Mouse (Mus musculus): ENCODE data around the gene Gm9887. TPM values are rescaled to one million over a fixed set of nuclear protein-coding genes. Genes with fewer than 3 reads are reported as not detected.
A peak's percentile ranks its signal among the peaks of the same experiment; 100 is the strongest.
"Not testable (repeated sequence)": the region's sequence is repeated elsewhere in the genome, so short reads cannot be mapped to it uniquely, and the experiment has no call there.

Gm9887 gene
- total and polyA plus RNA-seq, 2 experiments = 0.37 to 0.48 TPM

- no peaks in the 10 kb centered on the region for H3K36me3 ChIP-seq (ENCODE audit: control insufficient read depth, insufficient read depth, low read length)
- TF ChIP-seq POLR2A (IDR thresholded peaks at IDR 0.05; ENCODE audit: extremely low read depth, insufficient read depth, low read length) (no peak), CTCF (IDR thresholded peaks at IDR 0.05; ENCODE audit: low read depth, low read length) (no peak)
- H3K27me3 ChIP-seq (ENCODE audit: control insufficient read depth, insufficient read depth, low read length) = no peaks in the 10 kb centered on the region
- no peak overlapping the region for H3K4me3 ChIP-seq (ENCODE audit: insufficient read depth, low read depth, low read length)
- no peak overlapping the region for H3K9ac ChIP-seq (ENCODE audit: low read depth, low read length)
- peaks cover 8% of the 10 kb centered on the region; the same call in 1 of the 2 replicates for H3K4me1 ChIP-seq (ENCODE audit: control insufficient read depth, insufficient read depth, low read length)
- H3K27ac ChIP-seq (replicated peaks; ENCODE audit: insufficient read depth, low read depth, low read length) = peak overlapping the region; percentile 46; the same call in 1 of the 2 replicates
- H3K79me2 ChIP-seq (ENCODE audit: control insufficient read depth, insufficient read depth, low read length) = no peaks in the 10 kb centered on the region
- DNase-seq (ENCODE audit: extremely low read depth, low read depth, low spot score) = no peak
Observed at GRCm38 (mm10) chr12:69366424-69366823, 5.8 kb downstream of the Gm9887 start.

- TF ChIP-seq POLR2A (IDR thresholded peaks at IDR 0.05; ENCODE audit: extremely low read depth, insufficient read depth, low read length) = no peak
- no peak for TF ChIP-seq CTCF (IDR thresholded peaks at IDR 0.05; ENCODE audit: low read depth, low read length)
- no peak for DNase-seq (ENCODE audit: extremely low read depth, low read depth, low spot score)
- whole genome bisulfite sequencing = 84% methylated on average over 7 of the region's 7 CpGs
- H3K27me3 ChIP-seq (ENCODE audit: control insufficient read depth, insufficient read depth, low read length) = no peaks in the 10 kb centered on the region
- H3K27ac ChIP-seq (replicated peaks; ENCODE audit: insufficient read depth, low read depth, low read length) = no peak overlapping the region
- no peaks in the 10 kb centered on the region for H3K36me3 ChIP-seq (ENCODE audit: control insufficient read depth, insufficient read depth, low read length)
- H3K4me1 ChIP-seq (ENCODE audit: control insufficient read depth, insufficient read depth, low read length) = peaks cover 7% of the 10 kb centered on the region; the same call in 1 of the 2 replicates
- H3K4me3 ChIP-seq (ENCODE audit: insufficient read depth, low read depth, low read length) = no peak overlapping the region
- H3K9ac ChIP-seq (ENCODE audit: low read depth, low read length) = no peak overlapping the region
- no peaks in the 10 kb centered on the region for H3K79me2 ChIP-seq (ENCODE audit: control insufficient read depth, insufficient read depth, low read length)
Observed at GRCm38 (mm10) chr12:69365757-69366156, 6.5 kb downstream of the Gm9887 start.

- Histone ChIP-seq H3K27me3 (ENCODE audit: control insufficient read depth, insufficient read depth, low read length) (no peaks in the 10 kb centered on the region), H3K79me2 (ENCODE audit: control insufficient read depth, insufficient read depth, low read length) (no peaks in the 10 kb centered on the region), H3K9ac (ENCODE audit: low read depth, low read length) (peak overlapping the region; percentile 74), H3K27ac (replicated peaks; ENCODE audit: insufficient read depth, low read depth, low read length) (peak overlapping the region; percentile 67), H3K4me1 (ENCODE audit: control insufficient read depth, insufficient read depth, low read length) (peaks cover 7% of the 10 kb centered on the region; the same call in 1 of the 2 replicates), H3K36me3 (ENCODE audit: control insufficient read depth, insufficient read depth, low read length) (no peaks in the 10 kb centered on the region), H3K4me3 (ENCODE audit: insufficient read depth, low read depth, low read length) (peak overlapping the region; percentile 82)
- DNase-seq (ENCODE audit: extremely low read depth, low read depth, low spot score) = peak; percentile 60
- TF ChIP-seq CTCF (IDR thresholded peaks at IDR 0.05; ENCODE audit: low read depth, low read length) (peak; percentile 16; the same call in 1 of the 2 replicates), POLR2A (IDR thresholded peaks at IDR 0.05; ENCODE audit: extremely low read depth, insufficient read depth, low read length) (peak; percentile 83)
- WGBS = 4% methylated on average over 32 of the region's 32 CpGs
Observed at GRCm38 (mm10) chr12:69363899-69364762, 8.1 kb downstream of the Gm9887 start.

GRCm38 (mm10) chr12:69363110-69363509 is 9.1 kb downstream of the Gm9887 start:
- not testable (repeated sequence) for H3K36me3 ChIP-seq (ENCODE audit: control insufficient read depth, insufficient read depth, low read length); H3K4me1 ChIP-seq (ENCODE audit: control insufficient read depth, insufficient read depth, low read length); DNase-seq (ENCODE audit: extremely low read depth, low read depth, low spot score); H3K27ac ChIP-seq (replicated peaks; ENCODE audit: insufficient read depth, low read depth, low read length); H3K27me3 ChIP-seq (ENCODE audit: control insufficient read depth, insufficient read depth, low read length); H3K4me3 ChIP-seq (ENCODE audit: insufficient read depth, low read depth, low read length); H3K79me2 ChIP-seq (ENCODE audit: control insufficient read depth, insufficient read depth, low read length); H3K9ac ChIP-seq (ENCODE audit: low read depth, low read length)
- WGBS = 95% methylated on average over 7 of the region's 7 CpGs

GRCm38 (mm10) chr12:69362388-69362787 is 9.9 kb downstream of the Gm9887 start:
- TF ChIP-seq POLR2A (IDR thresholded peaks at IDR 0.05; ENCODE audit: extremely low read depth, insufficient read depth, low read length) (no peak), CTCF (IDR thresholded peaks at IDR 0.05; ENCODE audit: low read depth, low read length) (no peak)
- H3K9ac ChIP-seq (ENCODE audit: low read depth, low read length) = no peak overlapping the region
- H3K27me3 ChIP-seq (ENCODE audit: control insufficient read depth, insufficient read depth, low read length) = no peaks in the 10 kb centered on the region
- no peaks in the 10 kb centered on the region for H3K79me2 ChIP-seq (ENCODE audit: control insufficient read depth, insufficient read depth, low read length)
- H3K27ac ChIP-seq (replicated peaks; ENCODE audit: insufficient read depth, low read depth, low read length) = no peak overlapping the region
- no peaks in the 10 kb centered on the region for H3K36me3 ChIP-seq (ENCODE audit: control insufficient read depth, insufficient read depth, low read length)
- 45% methylated on average over 4 of the region's 4 CpGs for WGBS
- DNase-seq (ENCODE audit: extremely low read depth, low read depth, low spot score) = no peak
- no peak overlapping the region for H3K4me3 ChIP-seq (ENCODE audit: insufficient read depth, low read depth, low read length)
- H3K4me1 ChIP-seq (ENCODE audit: control insufficient read depth, insufficient read depth, low read length) = peaks cover 5% of the 10 kb centered on the region; the same call in 1 of the 2 replicates

- Histone ChIP-seq H3K79me2 (ENCODE audit: control insufficient read depth, insufficient read depth, low read length) (no peaks in the 10 kb centered on the region), H3K9ac (ENCODE audit: low read depth, low read length) (peak overlapping the region; percentile 73), H3K4me1 (ENCODE audit: control insufficient read depth, insufficient read depth, low read length) (peaks cover 5% of the 10 kb centered on the region; the same call in 1 of the 2 replicates), H3K4me3 (ENCODE audit: insufficient read depth, low read depth, low read length) (peak overlapping the region; percentile 55), H3K27me3 (ENCODE audit: control insufficient read depth, insufficient read depth, low read length) (no peaks in the 10 kb centered on the region), H3K36me3 (ENCODE audit: control insufficient read depth, insufficient read depth, low read length) (no peaks in the 10 kb centered on the region), H3K27ac (replicated peaks; ENCODE audit: insufficient read depth, low read depth, low read length) (peak overlapping the region; percentile 77)
- TF ChIP-seq CTCF (IDR thresholded peaks at IDR 0.05; ENCODE audit: low read depth, low read length) (no peak), POLR2A (IDR thresholded peaks at IDR 0.05; ENCODE audit: extremely low read depth, insufficient read depth, low read length) (no peak)
- 8% methylated on average over 10 of the region's 10 CpGs for WGBS
- no peak for DNase-seq (ENCODE audit: extremely low read depth, low read depth, low spot score)
Observed at GRCm38 (mm10) chr12:69361919-69362318, 10.3 kb downstream of the Gm9887 start.

Measured in liver, adult 2 months (tissue).